Mouse (Mus musculus) embryonic fibroblast, embryonic 13.5 days (primary cell): ENCODE data around the gene Lrrc74b.

ENCODE experiments used
- CTCF ChIP-seq: IDR thresholded peaks from 2 replicates; pipeline ENCODE4 v1.5.1; 2011; ENCODE audit warnings: mild to moderate bottlenecking, control low read depth, low read length, moderate library complexity, borderline replicate concordance; ENCODE audit not compliant: insufficient read depth
- POLR2A ChIP-seq: IDR thresholded peaks from 2 replicates; pipeline ENCODE4 v1.6.1; 2011; ENCODE audit warnings: low read depth, mild to moderate bottlenecking, control low read depth, low read length, moderate library complexity

- TF ChIP-seq CTCF = no peak
- TF ChIP-seq POLR2A = peak; percentile 44; the same call in 1 of the 2 replicates
Observed at GRCm38 (mm10) chr16:17561751-17562208, 733 bp upstream of the Lrrc74b start, which contains the start of gene P2rx6.
